Mouse (Mus musculus) cerebellum, adult 9-10 months (tissue): Measurements from ENCODE around the gene Mael.
A peak's percentile ranks its signal among the peaks of the same experiment; 100 is the strongest.

Source experiments
- DNase-seq: peaks from one replicate; pipeline ENCODE4 v3.0.0; 2022

Gene Mael

GRCm38 (mm10) chr1:166204171-166204570 lies 34.4 kb downstream of the Mael start:
- DNase-seq, result no peak

GRCm38 (mm10) chr1:166189821-166190220 lies 48.7 kb downstream of the Mael start:
- no peak for DNase-seq

- DNase-seq, result no peak
These were observed 53.2 kb downstream of the Mael start for GRCm38 (mm10) chr1:166185357-166185756.

- DNase-seq, result no peak
These were observed 53.9 kb downstream of the Mael start for GRCm38 (mm10) chr1:166184391-166185229.

- no peak for DNase-seq
These were observed 55.5 kb downstream of the Mael start for GRCm38 (mm10) chr1:166182952-166183627.

GRCm38 (mm10) chr1:166181510-166181909 lies 57.0 kb downstream of the Mael start:
- no peak for DNase-seq

- no peak for DNase-seq
These were observed 64.9 kb downstream of the Mael start for GRCm38 (mm10) chr1:166173621-166174020.

GRCm38 (mm10) chr1:166172992-166173391 lies 65.6 kb downstream of the Mael start:
- no peak for DNase-seq

- no peak for DNase-seq
These were observed 67.7 kb downstream of the Mael start for GRCm38 (mm10) chr1:166170852-166171251.

GRCm38 (mm10) chr1:166169713-166170112 lies 68.8 kb downstream of the Mael start:
- no peak for DNase-seq

- no peak for DNase-seq
These were observed 70.5 kb downstream of the Mael start for GRCm38 (mm10) chr1:166168017-166168416.

- no peak for DNase-seq
These were observed 71.1 kb downstream of the Mael start for GRCm38 (mm10) chr1:166167405-166167804.

- DNase-seq, result no peak
These were observed 73.4 kb downstream of the Mael start for GRCm38 (mm10) chr1:166165159-166165558.

- DNase-seq, result no peak
These were observed 74.0 kb downstream of the Mael start for GRCm38 (mm10) chr1:166164580-166164979.

GRCm38 (mm10) chr1:166160569-166161445 lies 77.7 kb downstream of the Mael start:
- peak; percentile 61 for DNase-seq

GRCm38 (mm10) chr1:166160111-166160510 lies 78.4 kb downstream of the Mael start:
- no peak for DNase-seq

- no peak for DNase-seq
These were observed 79.9 kb downstream of the Mael start for GRCm38 (mm10) chr1:166158664-166159063.

GRCm38 (mm10) chr1:166157712-166158111 lies 80.8 kb downstream of the Mael start:
- DNase-seq, result no peak

- DNase-seq, result no peak
These were observed 83.4 kb downstream of the Mael start for GRCm38 (mm10) chr1:166155113-166155494.

- peak; percentile 73 for DNase-seq
These were observed 84.1 kb downstream of the Mael start for GRCm38 (mm10) chr1:166154162-166155112.

GRCm38 (mm10) chr1:166153351-166154120 lies 85.0 kb downstream of the Mael start:
- DNase-seq, result peak; percentile 82
